Mouse (Mus musculus) E14TG2a.4 (cell line): ENCODE data around the gene Slc22a12.

Experiments
- H3K27me3 ChIP-seq: 2 replicates; pipeline ENCODE4 v1.6.1; 2014; ENCODE audit warnings: low read length, control low read depth; ENCODE audit not compliant: insufficient read depth
- H3K36me3 ChIP-seq: 2 replicates; pipeline ENCODE4 v1.6.1; 2014; ENCODE audit warnings: low read length, control low read depth; ENCODE audit not compliant: insufficient read depth
- H3K4me1 ChIP-seq: replicated peaks from 2 replicates; pipeline ENCODE4 v1.6.1; 2014; ENCODE audit warnings: low read depth, low read length, control low read depth
- H3K4me3 ChIP-seq: replicated peaks from 2 replicates; pipeline ENCODE4 v1.5.1; 2014; ENCODE audit warnings: mild to moderate bottlenecking, low read length
- H3K9me3 ChIP-seq: 2 replicates; pipeline ENCODE4 v1.6.1; 2014; ENCODE audit warnings: low read length, control low read depth
- CTCF ChIP-seq: conservative IDR thresholded peaks from 2 replicates; pipeline ENCODE4 v1.5.1; 2014; ENCODE audit warnings: low read length
- NANOG ChIP-seq: IDR thresholded peaks from 2 replicates; pipeline ENCODE4 v1.6.1; 2014; ENCODE audit warnings: borderline replicate concordance, low read length, mixed read lengths
- POU5F1 ChIP-seq: IDR thresholded peaks from 2 replicates; pipeline ENCODE4 v1.6.1; 2014; ENCODE audit warnings: low read length, borderline replicate concordance

The Slc22a12 gene

GRCm38 (mm10) chr19:6542367-6543034 is at the start of gene Slc22a12:
Slc22a12 (minus strand) TSS chr19:6543032.
- H3K36me3 ChIP-seq: no peaks in the 10 kb centered on the region
- H3K27me3 ChIP-seq: peaks cover 66% of the 10 kb centered on the region
- H3K4me1 ChIP-seq: peaks cover 22% of the 10 kb centered on the region
- no peak for TF ChIP-seq CTCF
- H3K4me3 ChIP-seq: no peak within 1 kb of the TSS
- H3K9me3 ChIP-seq: no peaks in the 10 kb centered on the region; the same call in 1 of the 2 replicates

GRCm38 (mm10) chr19:6572001-6572400 is 29.2 kb upstream of the Slc22a12 start:
- Histone ChIP-seq H3K36me3 (no peaks in the 10 kb centered on the region), H3K4me3 (no peak overlapping the region), H3K9me3 (no peaks in the 10 kb centered on the region), H3K4me1 (peaks cover 35% of the 10 kb centered on the region), H3K27me3 (peaks cover 76% of the 10 kb centered on the region)
- no peak for TF ChIP-seq NANOG
- TF ChIP-seq CTCF: no peak
- TF ChIP-seq POU5F1: no peak

- H3K27me3 ChIP-seq: peaks cover 73% of the 10 kb centered on the region
- H3K4me1 ChIP-seq: peaks cover 30% of the 10 kb centered on the region
- no peaks in the 10 kb centered on the region for H3K9me3 ChIP-seq
- H3K4me3 ChIP-seq: no peak overlapping the region
- no peaks in the 10 kb centered on the region for H3K36me3 ChIP-seq
- no peak for TF ChIP-seq POU5F1
- TF ChIP-seq CTCF: no peak
- no peak for TF ChIP-seq NANOG
These were observed 28.6 kb upstream of the Slc22a12 start for GRCm38 (mm10) chr19:6571476-6571875.

GRCm38 (mm10) chr19:6569561-6569960 is 26.7 kb upstream of the Slc22a12 start:
- TF ChIP-seq CTCF: no peak
- 0 out of 2 replicates have a peak, but pooled peaks have one; percentile 35 for TF ChIP-seq POU5F1
- H3K27me3 ChIP-seq: peaks cover 61% of the 10 kb centered on the region
- H3K9me3 ChIP-seq: no peaks in the 10 kb centered on the region
- 0 out of 2 replicates have a peak overlapping the region, but pooled peaks have one; percentile 10 for H3K4me3 ChIP-seq
- H3K4me1 ChIP-seq: peaks cover 26% of the 10 kb centered on the region
- H3K36me3 ChIP-seq: no peaks in the 10 kb centered on the region

GRCm38 (mm10) chr19:6569021-6569420 is 26.2 kb upstream of the Slc22a12 start:
- 0 out of 2 replicates have a peak overlapping the region, but pooled peaks have one; percentile 10 for H3K4me3 ChIP-seq
- TF ChIP-seq POU5F1: no peak
- TF ChIP-seq NANOG: no peak
- no peak for TF ChIP-seq CTCF
- H3K4me1 ChIP-seq: peaks cover 26% of the 10 kb centered on the region
- no peaks in the 10 kb centered on the region for H3K36me3 ChIP-seq
- peaks cover 58% of the 10 kb centered on the region for H3K27me3 ChIP-seq
- H3K9me3 ChIP-seq: no peaks in the 10 kb centered on the region

GRCm38 (mm10) chr19:6566450-6566849 is 23.6 kb upstream of the Slc22a12 start:
- H3K4me1 ChIP-seq: peaks cover 21% of the 10 kb centered on the region
- TF ChIP-seq NANOG (no peak), CTCF (no peak), POU5F1 (no peak)
- H3K9me3 ChIP-seq: no peaks in the 10 kb centered on the region
- H3K4me3 ChIP-seq: no peak overlapping the region
- peaks cover 36% of the 10 kb centered on the region for H3K27me3 ChIP-seq
- H3K36me3 ChIP-seq: no peaks in the 10 kb centered on the region

GRCm38 (mm10) chr19:6565136-6565535 is 22.3 kb upstream of the Slc22a12 start:
- TF ChIP-seq CTCF (no peak), POU5F1 (no peak), NANOG (no peak)
- H3K4me3 ChIP-seq: no peak overlapping the region
- peaks cover 18% of the 10 kb centered on the region for H3K4me1 ChIP-seq
- no peaks in the 10 kb centered on the region for H3K36me3 ChIP-seq
- no peaks in the 10 kb centered on the region for H3K9me3 ChIP-seq
- H3K27me3 ChIP-seq: peaks cover 23% of the 10 kb centered on the region

- Histone ChIP-seq H3K4me1 (no peaks in the 10 kb centered on the region), H3K9me3 (no peaks in the 10 kb centered on the region), H3K27me3 (peaks cover 7% of the 10 kb centered on the region; the same call in 1 of the 2 replicates), H3K4me3 (no peak overlapping the region), H3K36me3 (no peaks in the 10 kb centered on the region)
- TF ChIP-seq POU5F1 (no peak), CTCF (no peak), NANOG (no peak)
These were observed 17.5 kb upstream of the Slc22a12 start for GRCm38 (mm10) chr19:6560246-6560815.
